Mouse (Mus musculus) megakaryocyte, embryonic 14.5 days (primary cell): ENCODE measurements at regions not wholly inside any gene's neighbourhood (a gene's known extent, or its start where the extent isn't known, plus 50 kb on each side); places are given as distances from the start of the nearest gene placed in this dataset.

Experiments
- FLI1 ChIP-seq: IDR thresholded peaks from 2 replicates; pipeline ENCODE4 v1.6.1; 2012; ENCODE audit warnings: low read length, inconsistent platforms, mixed read lengths
- GATA1 ChIP-seq: IDR thresholded peaks from 3 replicates; pipeline ENCODE4 v1.6.1; 2012; ENCODE audit warnings: mixed read lengths, low read length, inconsistent platforms, borderline replicate concordance

DNA sequence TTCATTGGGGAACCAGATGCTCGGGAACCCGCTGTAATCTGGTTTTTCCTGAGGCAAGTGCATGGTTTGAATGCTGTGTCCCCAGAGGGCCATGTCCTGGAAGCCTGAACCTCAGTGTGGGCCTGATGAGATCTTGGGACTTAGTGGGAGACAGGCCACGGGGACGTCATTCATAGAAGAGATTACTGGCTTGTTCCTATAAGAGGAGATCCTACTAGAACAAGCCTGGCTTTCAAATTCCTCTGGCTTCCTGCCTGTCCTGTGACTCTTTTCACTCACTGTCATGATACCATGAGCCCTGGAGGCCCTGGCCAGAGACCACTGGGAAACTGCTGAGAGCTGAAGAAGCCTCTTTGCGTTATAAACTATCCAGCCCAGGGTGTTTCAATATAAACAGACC, 113.1 kb upstream of the Med13l start:
- TF ChIP-seq GATA1 (no peak), FLI1 (no peak)
